Mouse (Mus musculus) ES-E14 (cell line): Measurements from ENCODE around the gene Slc17a7.

ENCODE experiments used
- MAFK ChIP-seq: IDR thresholded peaks from 2 replicates; pipeline ENCODE4 v1.6.1; 2014; ENCODE audit warnings: mild to moderate bottlenecking, low read depth, low read length, inconsistent platforms; ENCODE audit not compliant: insufficient read depth
- ZNF384 ChIP-seq: IDR thresholded peaks from 2 replicates; pipeline ENCODE4 v1.6.1; 2012; ENCODE audit warnings: low read depth, low read length, inconsistent platforms

DNA sequence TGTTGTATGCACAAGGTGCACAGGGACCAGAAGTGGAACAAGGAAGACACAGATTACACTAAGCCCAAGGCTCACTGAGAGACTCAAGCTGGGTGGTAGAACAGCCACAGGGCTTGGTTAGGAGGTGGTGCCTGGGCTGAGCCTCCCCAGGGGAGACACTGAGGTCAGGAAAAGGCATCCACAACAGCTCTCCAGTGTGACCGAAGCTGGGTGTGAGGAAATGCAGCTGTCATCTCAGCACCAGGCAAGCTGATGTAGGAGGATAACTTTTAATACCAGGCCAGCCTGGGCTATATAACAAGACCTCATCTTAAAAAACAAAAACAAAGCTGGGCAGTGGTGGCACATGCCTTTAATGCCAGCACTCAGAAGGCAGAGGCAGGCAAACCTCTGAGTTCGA, 27.4 kb downstream of the Slc17a7 start:
- no peak for TF ChIP-seq ZNF384
- no peak for TF ChIP-seq MAFK
